Mouse (Mus musculus) kidney, postnatal 0 days (tissue): ENCODE results near the gene Arfrp1. TPM values are rescaled to one million over a fixed set of nuclear protein-coding genes. Genes with fewer than 3 reads are reported as not detected.

Source experiments
- ATAC-seq: fragments of 200-750 bp; cut with Nextera tagmentation; replicated peaks from 2 replicates; pipeline ENCODE4 v1.8.0; 2017; ENCODE audit warnings: low read depth, moderate number of reproducible peaks, moderate TSS enrichment, moderate library complexity; ENCODE audit not compliant: low FRiP score
- DNase-seq: peaks from one replicate; pipeline ENCODE4 v3.0.0-alpha.2; 2016; ENCODE audit warnings: low spot score
- H3K27ac ChIP-seq: fragments of 300-500 bp; sonication (generic); 2 replicates; pipeline ENCODE4 v1.5.1; 2014; ENCODE audit warnings: mild to moderate bottlenecking
- H3K27me3 ChIP-seq: fragments of 300-500 bp; sonication (generic); 2 replicates; pipeline ENCODE4 v1.6.1; 2014; ENCODE audit warnings: low read length, mixed read lengths; ENCODE audit not compliant: insufficient read depth
- H3K36me3 ChIP-seq: fragments of 300-500 bp; sonication (generic); 2 replicates; pipeline ENCODE4 v1.6.1; 2014; ENCODE audit warnings: low read length, mixed read lengths; ENCODE audit not compliant: insufficient read depth
- H3K4me1 ChIP-seq: fragments of 300-500 bp; sonication (generic); replicated peaks from 2 replicates; pipeline ENCODE4 v1.6.1; 2014; ENCODE audit warnings: antibody characterized with exemption, low read length, mixed read lengths; ENCODE audit not compliant: insufficient read depth
- H3K4me2 ChIP-seq: fragments of 300-500 bp; sonication (generic); 2 replicates; pipeline ENCODE4 v1.6.1; 2014; ENCODE audit warnings: mild to moderate bottlenecking, low read length, moderate library complexity, mixed read lengths
- H3K4me3 ChIP-seq: fragments of 300-500 bp; sonication (generic); replicated peaks from 2 replicates; pipeline ENCODE4 v1.5.1; 2014; ENCODE audit warnings: low read depth, low read length
- H3K9ac ChIP-seq: fragments of 300-500 bp; sonication (generic); 2 replicates; pipeline ENCODE4 v1.6.1; 2014; ENCODE audit warnings: low read depth, low read length
- H3K9me3 ChIP-seq: fragments of 300-500 bp; sonication (generic); replicated peaks from 2 replicates; pipeline ENCODE4 v1.6.1; 2016; ENCODE audit warnings: low read length, inconsistent platforms, mixed read lengths
- CTCF ChIP-seq: IDR thresholded peaks from 2 replicates; pipeline ENCODE4 v1.5.1; 2016; ENCODE audit warnings: antibody characterized with exemption, low read depth, mild to moderate bottlenecking, moderate library complexity
- WGBS: fragments of 180-500 bp; shearing (Covaris S2); extraction: QIAGEN DNeasy Blood & Tissue Kit; methylation state at CpG from one replicate; pipeline ENCODE4 v1.1.7; 2014; 5-methylcytosine and 5-hydroxymethylcytosine counted together
- polyA plus RNA-seq: library from polyadenylated mRNA; unstranded; fragments of >200 nt; fragmentation: Nextera tagmentation; extraction: Ambion mirVana; gene quantifications from 2 replicates; pipeline ENCODE4 v1.2.1, GENCODE M21; 2015

The Arfrp1 gene
- polyA plus RNA-seq, 1 experiment from 2014 or later: 48.7 TPM

DNA sequence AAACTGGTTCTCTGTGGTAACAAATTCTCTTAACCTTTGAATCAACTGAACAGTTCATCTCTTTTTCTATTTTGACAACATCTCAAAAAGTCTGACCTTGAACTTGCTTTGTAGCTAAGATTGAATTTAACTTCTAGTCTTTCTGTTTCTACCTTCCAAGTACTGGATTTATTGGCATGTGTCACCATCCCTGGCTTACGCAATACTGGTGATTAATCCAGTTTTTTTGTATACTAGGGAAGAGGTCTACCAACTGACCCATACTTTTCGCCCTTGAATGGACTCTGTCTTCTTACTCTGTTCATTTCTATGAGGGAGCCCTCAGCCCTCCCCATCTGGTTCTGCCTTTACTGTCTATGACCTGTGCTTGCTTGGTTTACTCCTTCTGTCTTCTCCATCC is 39.1 kb downstream of the Arfrp1 start:
- 88% methylated on average over 2 of the region's 2 CpGs for WGBS
- DNase-seq (no peak), ATAC-seq (no peak)
- no peak overlapping the region for H3K27ac ChIP-seq
- no peak overlapping the region for H3K4me3 ChIP-seq
- H3K9ac ChIP-seq: no peak overlapping the region
- no peaks in the 10 kb centered on the region for H3K27me3 ChIP-seq
- H3K4me1 ChIP-seq: no peaks in the 10 kb centered on the region
- TF ChIP-seq CTCF: no peak
- H3K4me2 ChIP-seq: no peak overlapping the region
- H3K36me3 ChIP-seq: peaks cover 48% of the 10 kb centered on the region
- H3K9me3 ChIP-seq: no peaks in the 10 kb centered on the region

- no peak overlapping the region for H3K9ac ChIP-seq
- no peak overlapping the region for H3K4me3 ChIP-seq
- 67% methylated on average over 5 of the region's 5 CpGs for WGBS
- no peak overlapping the region for H3K27ac ChIP-seq
- no peaks in the 10 kb centered on the region for H3K27me3 ChIP-seq
- H3K9me3 ChIP-seq: no peaks in the 10 kb centered on the region
- ATAC-seq (no peak), DNase-seq (no peak)
- no peak overlapping the region for H3K4me2 ChIP-seq
- H3K36me3 ChIP-seq: peaks cover 31% of the 10 kb centered on the region
- no peak for TF ChIP-seq CTCF
- peaks cover 6% of the 10 kb centered on the region for H3K4me1 ChIP-seq
These were observed 43.1 kb downstream of the Arfrp1 start for GRCm38 (mm10) chr2:181322136-181322535.

- Histone ChIP-seq H3K4me2 (peak overlapping the region; percentile 70), H3K27ac (no peak overlapping the region), H3K4me1 (peaks cover 6% of the 10 kb centered on the region), H3K9me3 (no peaks in the 10 kb centered on the region), H3K27me3 (no peaks in the 10 kb centered on the region), H3K36me3 (peaks cover 16% of the 10 kb centered on the region), H3K4me3 (peak overlapping the region; percentile 62), H3K9ac (peak overlapping the region; percentile 61)
- WGBS: 11% methylated on average over 7 of the region's 7 CpGs
- ATAC-seq (peak; percentile 6; the same call in 1 of the 2 replicates), DNase-seq (no peak)
- TF ChIP-seq CTCF: no peak
These were observed 45.1 kb downstream of the Arfrp1 start for GRCm38 (mm10) chr2:181320103-181320499.

DNA sequence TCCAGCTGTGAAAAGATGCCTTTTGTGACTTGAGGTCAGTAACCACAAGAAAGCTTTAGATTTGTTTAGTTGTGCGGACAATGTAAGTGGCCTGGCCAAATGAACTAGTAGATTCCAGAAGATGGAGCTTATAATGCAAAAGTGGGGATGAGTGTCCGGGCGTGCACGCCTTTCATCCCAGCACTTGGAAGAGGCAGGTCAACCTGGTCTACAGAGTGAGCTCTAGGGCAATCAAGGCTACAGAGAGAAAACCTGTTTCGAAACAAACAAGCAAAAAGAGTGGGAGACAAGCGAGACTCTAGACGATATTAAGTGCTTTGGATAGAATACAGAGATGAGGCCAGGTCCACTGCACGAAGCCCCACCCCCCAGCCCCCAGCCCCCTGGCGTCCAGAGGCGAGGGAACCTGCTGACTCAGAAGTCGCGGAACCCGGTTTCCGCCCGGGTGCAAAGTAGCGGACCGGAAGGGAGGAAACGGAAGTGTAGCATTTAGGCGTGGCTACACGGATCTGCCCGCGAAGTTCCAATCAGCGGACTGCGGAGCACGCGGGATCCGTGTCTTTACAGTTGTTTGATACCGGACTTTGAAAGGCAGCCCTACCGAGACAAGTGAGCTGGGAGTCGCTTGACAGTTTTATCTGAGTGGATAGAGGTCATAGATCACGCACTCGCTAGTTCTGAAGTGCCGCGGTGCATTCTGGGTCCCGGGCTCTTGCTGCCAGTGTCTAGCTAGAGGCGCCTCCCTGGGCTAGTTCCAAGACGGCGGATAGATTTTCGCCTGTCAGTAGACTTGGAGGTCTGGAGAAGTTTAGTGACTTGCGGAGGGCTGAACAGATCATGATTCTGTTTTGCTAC is 45.7 kb downstream of the Arfrp1 start, which contains the start of gene Rtel1:
TSS of gene Rtel1 (plus strand) at position 492 of the 855 bp plus-strand sequence.
- peak within 1 kb of the TSS; percentile 61 for H3K9ac ChIP-seq
- H3K27me3 ChIP-seq: peaks cover 5% of the 10 kb centered on the region
- DNase-seq: peak; percentile 90
- H3K36me3 ChIP-seq: peaks cover 16% of the 10 kb centered on the region
- peaks cover 6% of the 10 kb centered on the region for H3K4me1 ChIP-seq
- peak within 1 kb of the TSS; percentile 70 for H3K4me2 ChIP-seq
- TF ChIP-seq CTCF: no peak
- H3K27ac ChIP-seq: 0 out of 2 replicates have a peak within 1 kb of the TSS, but pooled peaks have one; percentile 15
- 5% methylated on average over 40 of the region's 40 CpGs for WGBS
- peak within 1 kb of the TSS; percentile 62 for H3K4me3 ChIP-seq
- H3K9me3 ChIP-seq: no peaks in the 10 kb centered on the region
- peak; percentile 91 for ATAC-seq

DNA sequence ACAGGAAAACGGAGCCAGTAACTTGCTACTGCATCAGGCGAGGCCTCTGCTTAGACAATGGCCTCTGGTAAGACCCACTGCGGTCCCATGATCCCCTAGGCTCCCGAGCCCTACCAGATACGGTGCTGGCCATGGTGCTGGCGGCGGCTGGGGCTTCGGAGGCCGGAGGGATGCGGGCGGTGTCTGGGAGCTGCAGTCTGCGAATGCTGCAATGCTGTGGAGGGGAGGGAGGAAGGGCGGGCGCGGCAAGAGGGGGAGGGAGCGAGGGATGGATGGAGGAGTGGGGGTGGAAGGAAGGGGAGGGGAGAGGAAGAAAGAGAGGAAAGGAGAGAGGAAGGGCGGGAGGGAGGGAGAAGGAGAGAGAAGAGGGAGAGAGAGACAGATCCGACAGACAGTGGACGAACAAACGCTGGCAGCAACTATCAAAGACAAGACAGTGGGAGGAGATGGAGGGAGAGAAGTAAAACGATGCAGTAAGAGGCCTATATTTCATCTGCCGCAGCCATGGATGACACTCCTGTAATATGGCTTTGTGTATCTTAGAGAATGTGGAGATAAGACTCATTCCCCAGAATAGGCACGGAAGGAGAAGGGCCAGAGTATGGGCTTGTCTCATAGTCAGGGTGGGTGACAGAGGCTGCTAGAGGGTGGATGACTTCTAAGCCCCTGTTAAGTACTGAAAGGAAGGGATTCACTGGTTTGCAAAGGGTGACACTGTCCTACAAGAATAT is 51.0 kb downstream of the Arfrp1 start, which contains the start of gene Stmn3:
TSS of gene Stmn3 (minus strand) at position 421 of the 731 bp plus-strand sequence.
- no peak within 1 kb of the TSS for H3K4me3 ChIP-seq
- H3K27ac ChIP-seq: no peak within 1 kb of the TSS
- DNase-seq: peak; percentile 86
- 6% methylated on average over 21 of the region's 23 CpGs for WGBS
- peaks cover 15% of the 10 kb centered on the region for H3K27me3 ChIP-seq
- no peak for TF ChIP-seq CTCF
- peak; percentile 77; the same call in 1 of the 2 replicates for ATAC-seq
- H3K36me3 ChIP-seq: no peaks in the 10 kb centered on the region
- H3K4me1 ChIP-seq: peaks cover 3% of the 10 kb centered on the region; the same call in 1 of the 2 replicates
- H3K4me2 ChIP-seq: peak within 1 kb of the TSS; percentile 33
- H3K9me3 ChIP-seq: no peaks in the 10 kb centered on the region
- H3K9ac ChIP-seq: no peak within 1 kb of the TSS

DNA sequence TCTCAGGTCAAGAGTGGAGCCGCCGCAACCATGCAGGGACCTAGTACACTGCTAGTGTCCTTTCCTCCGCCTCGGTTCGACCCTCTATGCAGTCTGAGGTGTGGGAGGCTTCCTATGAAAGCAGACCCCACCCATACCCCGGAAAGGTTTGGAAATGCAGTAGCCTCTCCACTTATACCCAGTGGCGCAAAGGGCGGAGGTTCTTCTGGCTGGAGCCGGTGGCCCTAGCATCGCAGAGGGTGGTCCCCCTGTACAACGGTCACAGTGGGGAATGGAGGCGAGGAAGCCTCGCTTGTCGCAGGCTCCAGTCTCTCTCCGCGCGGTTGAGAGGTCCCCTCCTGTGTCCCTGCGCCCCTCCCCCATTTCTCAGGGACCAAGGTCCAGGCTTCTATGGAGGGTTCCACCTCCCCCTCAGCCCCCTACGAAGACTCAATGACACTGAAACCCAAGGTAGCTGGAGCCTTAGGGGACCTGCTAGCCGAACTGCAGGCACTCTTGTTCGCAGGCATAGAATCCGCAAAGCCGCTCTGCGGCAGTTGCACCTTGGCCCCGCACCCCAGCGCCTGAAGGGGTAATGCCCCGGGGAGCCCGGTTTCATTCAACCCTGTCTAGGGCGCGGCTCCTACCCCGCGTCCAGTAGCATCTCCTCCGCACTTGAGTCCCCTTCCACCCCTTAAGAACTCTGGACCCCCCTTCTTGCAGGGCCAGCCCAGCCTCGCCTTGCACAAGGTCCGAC is 51.7 kb downstream of the Arfrp1 start:
- H3K36me3 ChIP-seq: no peaks in the 10 kb centered on the region
- DNase-seq (no peak), ATAC-seq (peak; percentile 25; the same call in 1 of the 2 replicates)
- H3K9me3 ChIP-seq: no peaks in the 10 kb centered on the region
- WGBS: 4% methylated on average over 35 of the region's 35 CpGs
- peak overlapping the region; percentile 33 for H3K4me2 ChIP-seq
- 0 out of 2 replicates have a peak, but pooled peaks cover 3% of the 10 kb centered on the region for H3K4me1 ChIP-seq
- TF ChIP-seq CTCF: no peak
- H3K4me3 ChIP-seq: no peak overlapping the region
- no peak overlapping the region for H3K27ac ChIP-seq
- no peak overlapping the region for H3K9ac ChIP-seq
- H3K27me3 ChIP-seq: peaks cover 15% of the 10 kb centered on the region
